Mouse (Mus musculus): Measurements from ENCODE around the gene Aacs. TPM values are rescaled to one million over a fixed set of nuclear protein-coding genes. Genes with fewer than 3 reads are reported as not detected.
A peak's percentile ranks its signal among the peaks of the same experiment; 100 is the strongest.
"Not testable (repeated sequence)": the region's sequence is repeated elsewhere in the genome, so short reads cannot be mapped to it uniquely, and the experiment has no call there.

The Aacs gene
- polyA plus RNA-seq (2012; rRNA removed): 23.9 and 37.6 TPM in 2 replicates

DNA sequence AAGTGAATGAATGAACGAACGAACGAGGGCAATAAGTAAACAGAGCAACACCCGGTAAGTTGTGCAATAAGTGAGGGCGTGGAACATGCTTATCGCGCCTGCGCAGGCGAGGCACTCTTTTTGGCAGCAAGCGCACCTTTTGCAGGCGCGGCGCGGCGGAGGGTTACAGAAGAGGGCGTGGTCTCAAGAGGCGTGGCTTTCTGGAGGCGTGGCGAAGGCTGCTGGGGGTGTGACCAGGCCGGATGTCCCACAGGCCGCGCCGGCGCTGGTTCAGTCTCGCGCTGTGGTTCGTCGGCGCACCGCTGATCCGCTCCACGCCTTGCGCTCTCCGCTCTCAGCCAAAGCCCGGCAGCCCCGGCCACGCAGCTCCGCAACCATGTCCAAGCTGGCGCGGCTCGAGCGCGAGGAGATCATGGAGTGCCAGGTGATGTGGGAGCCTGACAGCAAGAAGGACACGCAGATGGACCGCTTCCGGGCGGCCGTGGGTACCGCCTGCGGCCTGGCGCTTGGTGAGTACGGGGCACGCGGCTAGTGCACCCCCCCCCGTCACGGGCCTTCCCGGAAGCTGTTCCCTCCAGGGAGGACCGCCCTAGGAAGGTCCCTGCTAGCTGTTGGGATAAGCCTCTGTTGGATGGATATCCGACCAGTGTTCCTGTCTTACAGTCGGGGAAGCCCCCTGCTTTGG lies at the start of gene Aacs:
Aacs (plus strand) TSS at position 214 of the 685 bp plus-strand sequence.
- Histone ChIP-seq H3K36me3 (ENCODE audit: control insufficient read depth, insufficient read depth, low read length) (peaks cover 6% of the 10 kb centered on the region; the same call in 1 of the 2 replicates), H3K27ac (ENCODE audit: insufficient read depth, low read depth, low read length) (peak within 1 kb of the TSS; percentile 65), H3K27me3 (ENCODE audit: control insufficient read depth, insufficient read depth, low read length) (no peaks in the 10 kb centered on the region), H3K4me3 (ENCODE audit: low read depth, low read length) (peak within 1 kb of the TSS; percentile 97), H3K4me1 (ENCODE audit: control insufficient read depth, insufficient read depth, insufficient read length, low read length) (peaks cover 11% of the 10 kb centered on the region)
- TF ChIP-seq CTCF (IDR thresholded peaks at IDR 0.05; ENCODE audit: extremely low read depth, insufficient read length, insufficient replicate concordance, low read depth, low read length): no peak
- TF ChIP-seq POLR2A (IDR thresholded peaks at IDR 0.05; ENCODE audit: low read depth, low read length): peak; percentile 96
- WGBS: under 1% methylated on average over 60 of the region's 60 CpGs

DNA sequence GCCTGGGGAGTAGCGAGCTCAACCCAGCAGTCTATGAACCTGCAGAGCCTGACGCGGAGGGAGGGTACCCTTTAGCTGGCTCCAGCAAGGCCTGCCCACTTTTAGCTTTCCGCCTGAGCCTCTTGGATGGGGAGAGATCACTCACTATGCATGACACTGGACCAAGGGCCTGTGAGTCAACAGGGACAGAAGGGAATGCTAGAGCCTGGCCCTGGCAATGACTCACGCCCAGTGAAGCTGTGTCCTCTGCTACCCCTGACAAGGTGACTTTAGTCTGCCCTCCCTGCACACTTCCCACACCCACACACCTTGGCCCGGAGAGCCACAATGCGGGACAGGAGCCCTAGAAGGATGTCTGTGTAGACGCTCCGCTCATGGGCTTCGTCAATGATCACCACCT lies 49.3 kb upstream of the Aacs start:
- no peaks in the 10 kb centered on the region for H3K4me1 ChIP-seq (ENCODE audit: control insufficient read depth, insufficient read depth, insufficient read length, low read length)
- TF ChIP-seq POLR2A (IDR thresholded peaks at IDR 0.05; ENCODE audit: low read depth, low read length): no peak
- no peak for TF ChIP-seq CTCF (IDR thresholded peaks at IDR 0.05; ENCODE audit: extremely low read depth, insufficient read length, insufficient replicate concordance, low read depth, low read length)
- 96% methylated on average over 10 of the region's 10 CpGs for WGBS
- no peak overlapping the region for H3K4me3 ChIP-seq (ENCODE audit: low read depth, low read length)
- no peak overlapping the region for H3K27ac ChIP-seq (ENCODE audit: insufficient read depth, low read depth, low read length)
- peaks cover 74% of the 10 kb centered on the region for H3K36me3 ChIP-seq (ENCODE audit: control insufficient read depth, insufficient read depth, low read length)
- no peaks in the 10 kb centered on the region for H3K27me3 ChIP-seq (ENCODE audit: control insufficient read depth, insufficient read depth, low read length)

GRCm38 (mm10) chr5:125432324-125432723 lies 43.3 kb upstream of the Aacs start:
- WGBS: 80% methylated on average over 2 of the region's 2 CpGs
- not testable (repeated sequence) for H3K27ac ChIP-seq (ENCODE audit: insufficient read depth, low read depth, low read length); H3K27me3 ChIP-seq (ENCODE audit: control insufficient read depth, insufficient read depth, low read length); H3K4me3 ChIP-seq (ENCODE audit: low read depth, low read length)
- Histone ChIP-seq H3K36me3 (ENCODE audit: control insufficient read depth, insufficient read depth, low read length) (peaks cover 31% of the 10 kb centered on the region), H3K4me1 (ENCODE audit: control insufficient read depth, insufficient read depth, insufficient read length, low read length) (peaks cover 13% of the 10 kb centered on the region; the same call in 1 of the 2 replicates)

- TF ChIP-seq POLR2A (IDR thresholded peaks at IDR 0.05; ENCODE audit: low read depth, low read length): peak; percentile 69
- no peak for TF ChIP-seq CTCF (IDR thresholded peaks at IDR 0.05; ENCODE audit: extremely low read depth, insufficient read length, insufficient replicate concordance, low read depth, low read length)
- Histone ChIP-seq H3K4me1 (ENCODE audit: control insufficient read depth, insufficient read depth, insufficient read length, low read length) (peaks cover 13% of the 10 kb centered on the region; the same call in 1 of the 2 replicates), H3K36me3 (ENCODE audit: control insufficient read depth, insufficient read depth, low read length) (peaks cover 19% of the 10 kb centered on the region), H3K27ac (ENCODE audit: insufficient read depth, low read depth, low read length) (no peak within 1 kb of the TSS), H3K4me3 (ENCODE audit: low read depth, low read length) (peak within 1 kb of the TSS; percentile 83), H3K27me3 (ENCODE audit: control insufficient read depth, insufficient read depth, low read length) (no peaks in the 10 kb centered on the region)
- WGBS: under 1% methylated on average over 46 of the region's 46 CpGs
Measured at GRCm38 (mm10) chr5:125433793-125434337, 41.7 kb upstream of the Aacs start, which contains the start of gene Dhx37. Dhx37 (minus strand) TSS chr5:125434121.

DNA sequence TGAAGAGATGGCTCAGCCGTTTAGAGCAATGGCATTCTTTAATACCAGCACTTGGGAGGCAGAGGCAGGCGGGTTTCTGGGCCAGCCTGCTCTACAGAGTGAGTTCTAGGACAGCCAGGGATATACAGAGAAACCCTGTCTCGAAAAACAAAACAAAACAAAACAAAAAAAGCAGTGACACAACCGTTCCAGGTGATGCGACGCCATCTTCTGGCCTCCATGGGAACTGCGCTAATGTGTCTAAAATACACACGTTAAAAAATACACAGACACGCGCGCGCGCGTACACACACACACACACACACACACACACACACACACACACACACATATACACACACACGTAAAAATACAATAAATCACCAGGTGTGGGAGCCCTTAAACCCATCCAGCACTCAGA lies 41.3 kb upstream of the Aacs start:
- not testable (repeated sequence) for H3K27me3 ChIP-seq (ENCODE audit: control insufficient read depth, insufficient read depth, low read length); H3K27ac ChIP-seq (ENCODE audit: insufficient read depth, low read depth, low read length); H3K4me3 ChIP-seq (ENCODE audit: low read depth, low read length)
- 60% methylated on average over 15 of the region's 15 CpGs for WGBS
- Histone ChIP-seq H3K4me1 (ENCODE audit: control insufficient read depth, insufficient read depth, insufficient read length, low read length) (peaks cover 13% of the 10 kb centered on the region; the same call in 1 of the 2 replicates), H3K36me3 (ENCODE audit: control insufficient read depth, insufficient read depth, low read length) (peaks cover 14% of the 10 kb centered on the region)

- Histone ChIP-seq H3K27ac (ENCODE audit: insufficient read depth, low read depth, low read length) (peak overlapping the region; percentile 32), H3K36me3 (ENCODE audit: control insufficient read depth, insufficient read depth, low read length) (no peaks in the 10 kb centered on the region), H3K27me3 (ENCODE audit: control insufficient read depth, insufficient read depth, low read length) (no peaks in the 10 kb centered on the region), H3K4me3 (ENCODE audit: low read depth, low read length) (peak overlapping the region; percentile 95), H3K4me1 (ENCODE audit: control insufficient read depth, insufficient read depth, insufficient read length, low read length) (peaks cover 8% of the 10 kb centered on the region; the same call in 1 of the 2 replicates)
- WGBS: 4% methylated on average over 7 of the region's 7 CpGs
- TF ChIP-seq POLR2A (IDR thresholded peaks at IDR 0.05; ENCODE audit: low read depth, low read length) (no peak), CTCF (IDR thresholded peaks at IDR 0.05; ENCODE audit: extremely low read depth, insufficient read length, insufficient replicate concordance, low read depth, low read length) (no peak)
Measured at GRCm38 (mm10) chr5:125440583-125441233, 34.9 kb upstream of the Aacs start.
